Mouse (Mus musculus) embryonic facial prominence, embryonic 14.5 days (tissue): Measurements from ENCODE around the gene Cdc42. TPM values are rescaled to one million over a fixed set of nuclear protein-coding genes. Genes with fewer than 3 reads are reported as not detected.

ENCODE experiments used
- ATAC-seq: fragments of 200-750 bp; cut with Nextera tagmentation; 2 replicates; pipeline ENCODE4 v1.8.0; 2017; ENCODE audit warnings: low read depth, moderate number of reproducible peaks, moderate TSS enrichment
- DNase-seq: peaks from one replicate; pipeline ENCODE4 v3.0.0-alpha.2; 2015; ENCODE audit warnings: low spot score
- H3K27ac ChIP-seq: fragments of 300-500 bp; sonication (generic); replicated peaks from 2 replicates; pipeline ENCODE4 v1.5.1; 2014; ENCODE audit warnings: low read depth, mild to moderate bottlenecking, low read length, moderate library complexity
- H3K27me3 ChIP-seq: fragments of 300-500 bp; sonication (generic); replicated peaks from 2 replicates; pipeline ENCODE4 v1.6.1; 2014; ENCODE audit warnings: low read length; ENCODE audit not compliant: control insufficient read depth, insufficient read depth
- H3K36me3 ChIP-seq: fragments of 300-500 bp; sonication (generic); 2 replicates; pipeline ENCODE4 v1.6.1; 2014; ENCODE audit warnings: low read length, mixed read lengths; ENCODE audit not compliant: control insufficient read depth, insufficient read depth
- H3K4me1 ChIP-seq: fragments of 300-500 bp; sonication (generic); 2 replicates; pipeline ENCODE4 v1.6.1; 2014; ENCODE audit warnings: antibody characterized with exemption, low read length; ENCODE audit not compliant: control insufficient read depth, insufficient read depth
- H3K4me2 ChIP-seq: fragments of 300-500 bp; sonication (generic); 2 replicates; pipeline ENCODE4 v1.6.1; 2014; ENCODE audit warnings: low read depth, mild to moderate bottlenecking, low read length, moderate library complexity, mixed read lengths
- H3K4me3 ChIP-seq: fragments of 300-500 bp; sonication (generic); 2 replicates; pipeline ENCODE4 v1.5.1; 2014; ENCODE audit warnings: low read depth, mild to moderate bottlenecking, low read length
- H3K9ac ChIP-seq: fragments of 300-500 bp; sonication (generic); 2 replicates; pipeline ENCODE4 v1.6.1; 2014; ENCODE audit warnings: low read depth, mild to moderate bottlenecking, low read length, moderate library complexity, mixed read lengths
- H3K9me3 ChIP-seq: fragments of 300-500 bp; sonication (generic); 2 replicates; pipeline ENCODE4 v1.6.1; 2016; ENCODE audit warnings: low read length; ENCODE audit not compliant: control insufficient read depth
- WGBS: fragments of 180-500 bp; shearing (Covaris S2); extraction: QIAGEN DNeasy Blood & Tissue Kit; methylation state at CpG from one replicate; pipeline ENCODE4 v1.1.7; 2014; 5-methylcytosine and 5-hydroxymethylcytosine counted together
- polyA plus RNA-seq: library from polyadenylated mRNA; unstranded; fragments of >200 nt; fragmentation: Nextera tagmentation; extraction: Ambion mirVana; gene quantifications from 2 replicates; pipeline ENCODE4 v1.2.1, GENCODE M21; 2014

Gene Cdc42
- polyA plus RNA-seq, 1 experiment from 2014 or later = 714 TPM

GRCm38 (mm10) chr4:137300227-137300626 is 57.3 kb downstream of the Cdc42 start:
- Histone ChIP-seq H3K9me3 (no peaks in the 10 kb centered on the region), H3K4me1 (no peaks in the 10 kb centered on the region; the same call in 1 of the 2 replicates), H3K4me2 (no peak overlapping the region), H3K4me3 (no peak overlapping the region), H3K27me3 (no peaks in the 10 kb centered on the region), H3K36me3 (0 out of 2 replicates have a peak, but pooled peaks cover 4% of the 10 kb centered on the region), H3K27ac (no peak overlapping the region), H3K9ac (no peak overlapping the region)
- ATAC-seq (no peak), DNase-seq (no peak)
- WGBS = 91% methylated on average over 13 of the region's 13 CpGs

- Histone ChIP-seq H3K9ac (no peak overlapping the region), H3K36me3 (0 out of 2 replicates have a peak, but pooled peaks cover 4% of the 10 kb centered on the region), H3K27ac (no peak overlapping the region), H3K4me2 (no peak overlapping the region), H3K27me3 (no peaks in the 10 kb centered on the region), H3K9me3 (no peaks in the 10 kb centered on the region), H3K4me3 (no peak overlapping the region), H3K4me1 (no peaks in the 10 kb centered on the region; the same call in 1 of the 2 replicates)
- WGBS = 77% methylated on average over 8 of the region's 8 CpGs
- ATAC-seq (no peak), DNase-seq (no peak)
These were observed 59.1 kb downstream of the Cdc42 start for GRCm38 (mm10) chr4:137298406-137298805.

GRCm38 (mm10) chr4:137297611-137298010 is 59.9 kb downstream of the Cdc42 start:
- Histone ChIP-seq H3K27ac (no peak overlapping the region), H3K36me3 (0 out of 2 replicates have a peak, but pooled peaks cover 4% of the 10 kb centered on the region), H3K4me3 (no peak overlapping the region), H3K4me1 (no peaks in the 10 kb centered on the region; the same call in 1 of the 2 replicates), H3K27me3 (no peaks in the 10 kb centered on the region), H3K4me2 (no peak overlapping the region), H3K9me3 (no peaks in the 10 kb centered on the region), H3K9ac (no peak overlapping the region)
- WGBS = 89% methylated on average over 4 of the region's 4 CpGs
- ATAC-seq (no peak), DNase-seq (no peak)

- no peak overlapping the region for H3K27ac ChIP-seq
- no peak overlapping the region for H3K4me2 ChIP-seq
- no peak overlapping the region for H3K4me3 ChIP-seq
- 84% methylated on average over 7 of the region's 8 CpGs for WGBS
- H3K9me3 ChIP-seq = no peaks in the 10 kb centered on the region
- no peak for ATAC-seq
- H3K27me3 ChIP-seq = no peaks in the 10 kb centered on the region
- H3K4me1 ChIP-seq = no peaks in the 10 kb centered on the region
- H3K9ac ChIP-seq = 0 out of 2 replicates have a peak overlapping the region, but pooled peaks have one; percentile 26
- DNase-seq = no peak
- H3K36me3 ChIP-seq = 0 out of 2 replicates have a peak, but pooled peaks cover 4% of the 10 kb centered on the region
These were observed 62.6 kb downstream of the Cdc42 start for GRCm38 (mm10) chr4:137294951-137295350.

- WGBS = 77% methylated on average over 5 of the region's 5 CpGs
- Histone ChIP-seq H3K27ac (no peak overlapping the region), H3K4me1 (no peaks in the 10 kb centered on the region), H3K4me2 (no peak overlapping the region), H3K36me3 (0 out of 2 replicates have a peak, but pooled peaks cover 4% of the 10 kb centered on the region), H3K4me3 (no peak overlapping the region), H3K27me3 (no peaks in the 10 kb centered on the region), H3K9me3 (no peaks in the 10 kb centered on the region), H3K9ac (0 out of 2 replicates have a peak overlapping the region, but pooled peaks have one; percentile 34)
- ATAC-seq (no peak), DNase-seq (no peak)
These were observed 63.0 kb downstream of the Cdc42 start for GRCm38 (mm10) chr4:137294474-137294873.

GRCm38 (mm10) chr4:137294032-137294431 is 63.5 kb downstream of the Cdc42 start:
- WGBS = 64% methylated on average over 7 of the region's 7 CpGs
- Histone ChIP-seq H3K27me3 (no peaks in the 10 kb centered on the region), H3K4me3 (no peak overlapping the region), H3K36me3 (0 out of 2 replicates have a peak, but pooled peaks cover 4% of the 10 kb centered on the region), H3K9me3 (no peaks in the 10 kb centered on the region), H3K4me1 (no peaks in the 10 kb centered on the region), H3K4me2 (no peak overlapping the region), H3K27ac (no peak overlapping the region), H3K9ac (0 out of 2 replicates have a peak overlapping the region, but pooled peaks have one; percentile 34)
- DNase-seq (no peak), ATAC-seq (no peak)

GRCm38 (mm10) chr4:137292625-137293024 is 64.9 kb downstream of the Cdc42 start:
- no peaks in the 10 kb centered on the region for H3K4me1 ChIP-seq
- DNase-seq = no peak
- H3K9me3 ChIP-seq = no peaks in the 10 kb centered on the region
- no peak for ATAC-seq
- H3K4me3 ChIP-seq = no peak overlapping the region
- no peaks in the 10 kb centered on the region for H3K27me3 ChIP-seq
- WGBS = 83% methylated on average over 7 of the region's 7 CpGs
- H3K36me3 ChIP-seq = 0 out of 2 replicates have a peak, but pooled peaks cover 4% of the 10 kb centered on the region
- no peak overlapping the region for H3K9ac ChIP-seq
- H3K27ac ChIP-seq = no peak overlapping the region
- H3K4me2 ChIP-seq = no peak overlapping the region

GRCm38 (mm10) chr4:137290250-137290649 is 67.3 kb downstream of the Cdc42 start:
- Histone ChIP-seq H3K27ac (no peak overlapping the region), H3K9ac (no peak overlapping the region), H3K4me2 (no peak overlapping the region), H3K36me3 (no peaks in the 10 kb centered on the region), H3K27me3 (no peaks in the 10 kb centered on the region), H3K4me3 (no peak overlapping the region), H3K4me1 (no peaks in the 10 kb centered on the region), H3K9me3 (no peaks in the 10 kb centered on the region)
- ATAC-seq (no peak), DNase-seq (no peak)
- 73% methylated on average over 3 of the region's 3 CpGs for WGBS

- no peaks in the 10 kb centered on the region for H3K9me3 ChIP-seq
- no peak overlapping the region for H3K9ac ChIP-seq
- H3K4me3 ChIP-seq = no peak overlapping the region
- 0 out of 2 replicates have a peak, but pooled peaks cover 1% of the 10 kb centered on the region for H3K27me3 ChIP-seq
- no peak for ATAC-seq
- H3K4me2 ChIP-seq = no peak overlapping the region
- no peaks in the 10 kb centered on the region for H3K36me3 ChIP-seq
- WGBS = 92% methylated on average over 6 of the region's 6 CpGs
- no peak for DNase-seq
- no peak overlapping the region for H3K27ac ChIP-seq
- no peaks in the 10 kb centered on the region for H3K4me1 ChIP-seq
These were observed 67.8 kb downstream of the Cdc42 start for GRCm38 (mm10) chr4:137289701-137290100.
